Mouse (Mus musculus) cortical plate, adult 2 months (tissue): ENCODE measurements around the gene Olfr160.

Experiments used
- CTCF ChIP-seq: fragments of 200-500 bp; IDR thresholded peaks from 2 replicates; pipeline ENCODE4 v1.5.1; 2011; ENCODE audit warnings: mild to moderate bottlenecking, control low read depth, low read length; ENCODE audit not compliant: insufficient read depth; ENCODE audit errors: extremely low read depth
- POLR2A ChIP-seq: fragments of 200-500 bp; IDR thresholded peaks from 2 replicates; pipeline ENCODE4 v1.6.1; 2011; ENCODE audit warnings: mild to moderate bottlenecking, low read length, control low read depth; ENCODE audit not compliant: insufficient read depth; ENCODE audit errors: extremely low read depth

- TF ChIP-seq CTCF, result no peak
- no peak for TF ChIP-seq POLR2A
Measured at GRCm38 (mm10) chr9:37659413-37659812, 56.6 kb downstream of the Olfr160 start.
